Mouse (Mus musculus) embryonic facial prominence, embryonic 14.5 days (tissue): ENCODE data around the gene Plxna1. TPM values are rescaled to one million over a fixed set of nuclear protein-coding genes. Genes with fewer than 3 reads are reported as not detected.

ENCODE experiments used
- ATAC-seq: fragments of 200-750 bp; cut with Nextera tagmentation; 2 replicates; pipeline ENCODE4 v1.8.0; 2017; ENCODE audit warnings: low read depth, moderate number of reproducible peaks, moderate TSS enrichment
- DNase-seq: peaks from one replicate; pipeline ENCODE4 v3.0.0-alpha.2; 2015; ENCODE audit warnings: low spot score
- H3K27ac ChIP-seq: fragments of 300-500 bp; sonication (generic); replicated peaks from 2 replicates; pipeline ENCODE4 v1.5.1; 2014; ENCODE audit warnings: low read depth, mild to moderate bottlenecking, low read length, moderate library complexity
- H3K27me3 ChIP-seq: fragments of 300-500 bp; sonication (generic); replicated peaks from 2 replicates; pipeline ENCODE4 v1.6.1; 2014; ENCODE audit warnings: low read length; ENCODE audit not compliant: control insufficient read depth, insufficient read depth
- H3K36me3 ChIP-seq: fragments of 300-500 bp; sonication (generic); 2 replicates; pipeline ENCODE4 v1.6.1; 2014; ENCODE audit warnings: low read length, mixed read lengths; ENCODE audit not compliant: control insufficient read depth, insufficient read depth
- H3K4me1 ChIP-seq: fragments of 300-500 bp; sonication (generic); 2 replicates; pipeline ENCODE4 v1.6.1; 2014; ENCODE audit warnings: antibody characterized with exemption, low read length; ENCODE audit not compliant: control insufficient read depth, insufficient read depth
- H3K4me2 ChIP-seq: fragments of 300-500 bp; sonication (generic); 2 replicates; pipeline ENCODE4 v1.6.1; 2014; ENCODE audit warnings: low read depth, mild to moderate bottlenecking, low read length, moderate library complexity, mixed read lengths
- H3K4me3 ChIP-seq: fragments of 300-500 bp; sonication (generic); 2 replicates; pipeline ENCODE4 v1.5.1; 2014; ENCODE audit warnings: low read depth, mild to moderate bottlenecking, low read length
- H3K9ac ChIP-seq: fragments of 300-500 bp; sonication (generic); 2 replicates; pipeline ENCODE4 v1.6.1; 2014; ENCODE audit warnings: low read depth, mild to moderate bottlenecking, low read length, moderate library complexity, mixed read lengths
- H3K9me3 ChIP-seq: fragments of 300-500 bp; sonication (generic); 2 replicates; pipeline ENCODE4 v1.6.1; 2016; ENCODE audit warnings: low read length; ENCODE audit not compliant: control insufficient read depth
- WGBS: fragments of 180-500 bp; shearing (Covaris S2); extraction: QIAGEN DNeasy Blood & Tissue Kit; methylation state at CpG from one replicate; pipeline ENCODE4 v1.1.7; 2014; 5-methylcytosine and 5-hydroxymethylcytosine counted together
- polyA plus RNA-seq: library from polyadenylated mRNA; unstranded; fragments of >200 nt; fragmentation: Nextera tagmentation; extraction: Ambion mirVana; gene quantifications from 2 replicates; pipeline ENCODE4 v1.2.1, GENCODE M21; 2014

Plxna1 gene
- polyA plus RNA-seq, 1 experiment from 2014 or later: 31.8 TPM

- H3K36me3 ChIP-seq: no peaks in the 10 kb centered on the region
- DNase-seq: peak; percentile 63
- H3K4me2 ChIP-seq: no peak overlapping the region
- WGBS: 49% methylated on average over 10 of the region's 10 CpGs
- peak overlapping the region; percentile 25; the same call in 1 of the 2 replicates for H3K9ac ChIP-seq
- H3K4me1 ChIP-seq: peaks cover 9% of the 10 kb centered on the region
- H3K27ac ChIP-seq: peak overlapping the region; percentile 67
- H3K9me3 ChIP-seq: no peaks in the 10 kb centered on the region
- H3K4me3 ChIP-seq: no peak overlapping the region
- ATAC-seq: peak; percentile 63
- H3K27me3 ChIP-seq: no peaks in the 10 kb centered on the region; the same call in 1 of the 2 replicates
These were observed 90.5 kb downstream of the Plxna1 start for GRCm38 (mm10) chr6:89271731-89272475.

GRCm38 (mm10) chr6:89267181-89267580, 95.2 kb downstream of the Plxna1 start:
- no peaks in the 10 kb centered on the region for H3K9me3 ChIP-seq
- no peak for DNase-seq
- H3K4me1 ChIP-seq: peaks cover 3% of the 10 kb centered on the region
- H3K9ac ChIP-seq: no peak overlapping the region
- no peak overlapping the region for H3K27ac ChIP-seq
- no peak overlapping the region for H3K4me2 ChIP-seq
- no peaks in the 10 kb centered on the region for H3K27me3 ChIP-seq
- WGBS: 73% methylated on average over 5 of the region's 5 CpGs
- H3K4me3 ChIP-seq: no peak overlapping the region
- no peak for ATAC-seq
- no peaks in the 10 kb centered on the region for H3K36me3 ChIP-seq

Other genes with a start within 250 kb of the Plxna1 start
- gene Chchd6, start 233.0 kb upstream of the Plxna1 start, polyA plus RNA-seq: 53.5 and 62.8 TPM in 2 replicates